Mouse (Mus musculus) lung, adult 10 weeks (tissue): Measurements from ENCODE around the gene Maml3. TPM values are rescaled to one million over a fixed set of nuclear protein-coding genes. Genes with fewer than 3 reads are reported as not detected.

Experiments used
- polyA plus RNA-seq: library from polyadenylated mRNA; stranded (reverse); fragments of 350-450 nt; fragmentation: Illumina TruSeq; extraction: RNeasy Lipid Tissue Mini Kit (QIAGEN cat#74804); gene quantifications from one replicate; pipeline ENCODE4 v1.2.3, GENCODE M21; 2014; ENCODE audit warnings: low read depth, low replicate concordance; ENCODE audit not compliant: insufficient read depth

Maml3 gene
- 3.1 TPM for polyA plus RNA-seq

GRCm38 (mm10) chr3:52104636-52105151 is at the start of gene Maml3:
Maml3 (minus strand) TSS chr3:52105076.

GRCm38 (mm10) chr3:51660060-51660459 is 444.8 kb downstream of the Maml3 start, which contains the start of gene Mgst2:
Mgst2 (plus strand) TSS chr3:51660360.

Other genes starting within 250 kb of the Maml3 start
- gene Foxo1, start 163.3 kb upstream of the Maml3 start, polyA plus RNA-seq: 7.9 TPM